Mouse (Mus musculus) gastrocnemius, postnatal 25 days (tissue): ENCODE data around the gene Hoxb9. TPM values are rescaled to one million over a fixed set of nuclear protein-coding genes. Genes with fewer than 3 reads are reported as not detected.
A peak's percentile ranks its signal among the peaks of the same experiment; 100 is the strongest.

Experiments used
- DNase-seq: peaks from one replicate; pipeline ENCODE4 v3.0.0; 2022
- total RNA-seq, 2 experiments: library from RNA; stranded (reverse); gene quantifications; 1 replicate in 1 of 2; 2 replicates in 1 of 2; pipeline ENCODE4 v1.2.3; 2021

Gene Hoxb9
- total RNA-seq, 2 experiments from 2014 or later = 0.15 to 0.19 TPM

GRCm38 (mm10) chr11:96267021-96267920, 4.0 kb upstream of the Hoxb9 start:
- DNase-seq = no peak

DNA sequence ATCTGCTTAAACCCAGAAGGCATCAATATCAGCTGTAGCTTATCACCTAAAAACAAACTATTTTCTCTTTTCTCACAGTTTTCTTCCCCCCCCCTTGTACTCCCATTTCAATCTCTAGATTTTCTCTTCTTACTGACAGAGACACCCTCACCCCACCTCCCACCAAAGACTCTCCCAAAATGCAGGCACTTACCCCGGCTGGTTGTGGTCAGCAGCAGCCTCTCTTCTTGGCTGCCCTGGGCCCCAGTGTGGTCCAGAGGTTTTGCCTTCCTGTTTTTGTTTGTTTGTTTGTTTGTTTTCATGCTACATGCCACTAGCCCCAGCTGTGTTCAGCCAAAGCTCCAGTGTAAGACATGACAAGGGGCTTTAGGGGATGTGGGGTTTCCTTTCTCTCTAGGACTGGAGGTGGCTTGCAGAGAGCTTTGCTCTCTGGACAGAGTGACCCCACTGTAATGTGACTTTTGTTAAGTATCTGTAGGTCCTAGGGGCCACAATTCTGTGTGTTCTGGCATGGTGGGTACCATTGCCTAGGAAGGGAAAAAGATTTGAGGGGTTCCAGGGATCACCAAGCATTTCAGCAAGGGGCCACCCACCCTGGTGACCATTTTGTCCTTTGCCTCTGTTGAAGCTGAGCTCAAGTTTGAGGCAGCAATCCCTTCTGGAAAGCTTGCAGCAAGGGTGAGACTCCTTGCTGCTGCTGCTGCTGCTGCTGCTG, 3.1 kb upstream of the Hoxb9 start:
- no peak for DNase-seq

GRCm38 (mm10) chr11:96269869-96270268, 1.4 kb upstream of the Hoxb9 start:
- no peak for DNase-seq

- no peak for DNase-seq
Observed at GRCm38 (mm10) chr11:96271541-96272011, 319 bp downstream of the Hoxb9 start.

DNA sequence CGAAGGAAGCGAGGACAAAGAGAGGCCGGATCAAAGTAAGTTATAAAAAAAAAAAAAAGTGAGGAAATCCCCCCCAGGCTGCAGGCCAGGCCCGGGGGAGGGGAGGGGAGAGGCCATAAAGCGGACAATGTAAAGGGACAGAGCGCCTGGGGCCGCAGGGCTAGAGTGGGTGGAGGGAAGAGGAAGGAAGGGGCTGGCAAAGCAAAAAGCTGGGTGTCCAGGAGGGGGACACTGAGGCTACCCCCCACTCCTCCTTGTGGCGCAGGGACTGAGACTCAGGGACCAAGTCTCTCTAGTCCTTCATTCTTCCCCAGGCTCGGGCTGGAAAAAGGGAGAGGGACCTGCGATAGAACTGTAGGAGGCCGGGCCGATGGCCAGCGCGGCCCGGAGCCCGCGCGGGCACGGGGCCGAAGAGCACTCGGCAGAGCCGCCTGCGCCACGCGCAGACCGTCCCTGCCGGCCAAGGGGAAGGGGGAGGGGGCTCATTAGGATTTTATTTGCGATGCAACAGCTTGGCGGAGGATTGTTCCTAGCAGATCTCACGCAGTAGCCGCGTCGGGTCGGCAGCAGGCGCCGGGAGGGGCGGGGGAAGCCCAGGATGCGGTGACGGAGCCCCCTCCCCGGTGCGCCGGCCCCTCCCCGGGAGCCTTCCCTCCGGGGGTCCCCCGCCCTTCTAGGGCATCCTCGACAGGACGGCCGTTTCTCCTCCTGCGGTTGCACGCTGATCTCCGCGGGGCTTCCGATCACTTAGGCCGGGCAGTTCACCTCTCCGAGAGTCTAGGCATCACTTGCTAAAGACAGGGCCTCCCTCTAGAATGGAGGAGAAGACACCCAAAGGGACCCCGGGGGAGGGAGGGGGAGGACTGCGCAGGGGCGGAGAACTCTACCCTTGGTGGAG, 1.0 kb downstream of the Hoxb9 start:
- no peak for DNase-seq

DNA sequence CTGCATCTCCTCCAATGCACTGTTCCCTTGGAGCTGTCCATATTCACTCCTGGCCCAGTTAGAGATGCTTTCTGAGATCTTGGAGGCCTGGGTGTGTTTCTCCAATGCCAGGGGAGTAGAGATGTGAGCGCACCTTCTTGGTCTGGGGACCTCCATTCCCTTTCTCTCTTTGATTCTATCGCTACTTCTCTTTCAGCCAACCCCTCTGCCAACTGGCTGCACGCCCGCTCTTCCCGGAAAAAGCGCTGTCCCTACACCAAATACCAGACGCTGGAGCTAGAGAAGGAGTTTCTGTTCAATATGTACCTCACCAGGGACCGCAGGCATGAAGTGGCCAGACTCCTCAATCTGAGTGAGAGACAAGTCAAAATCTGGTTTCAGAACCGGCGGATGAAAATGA, 3.2 kb downstream of the Hoxb9 start:
- no peak for DNase-seq

- no peak for DNase-seq
Observed at GRCm38 (mm10) chr11:96275896-96276295, 4.6 kb downstream of the Hoxb9 start.

DNA sequence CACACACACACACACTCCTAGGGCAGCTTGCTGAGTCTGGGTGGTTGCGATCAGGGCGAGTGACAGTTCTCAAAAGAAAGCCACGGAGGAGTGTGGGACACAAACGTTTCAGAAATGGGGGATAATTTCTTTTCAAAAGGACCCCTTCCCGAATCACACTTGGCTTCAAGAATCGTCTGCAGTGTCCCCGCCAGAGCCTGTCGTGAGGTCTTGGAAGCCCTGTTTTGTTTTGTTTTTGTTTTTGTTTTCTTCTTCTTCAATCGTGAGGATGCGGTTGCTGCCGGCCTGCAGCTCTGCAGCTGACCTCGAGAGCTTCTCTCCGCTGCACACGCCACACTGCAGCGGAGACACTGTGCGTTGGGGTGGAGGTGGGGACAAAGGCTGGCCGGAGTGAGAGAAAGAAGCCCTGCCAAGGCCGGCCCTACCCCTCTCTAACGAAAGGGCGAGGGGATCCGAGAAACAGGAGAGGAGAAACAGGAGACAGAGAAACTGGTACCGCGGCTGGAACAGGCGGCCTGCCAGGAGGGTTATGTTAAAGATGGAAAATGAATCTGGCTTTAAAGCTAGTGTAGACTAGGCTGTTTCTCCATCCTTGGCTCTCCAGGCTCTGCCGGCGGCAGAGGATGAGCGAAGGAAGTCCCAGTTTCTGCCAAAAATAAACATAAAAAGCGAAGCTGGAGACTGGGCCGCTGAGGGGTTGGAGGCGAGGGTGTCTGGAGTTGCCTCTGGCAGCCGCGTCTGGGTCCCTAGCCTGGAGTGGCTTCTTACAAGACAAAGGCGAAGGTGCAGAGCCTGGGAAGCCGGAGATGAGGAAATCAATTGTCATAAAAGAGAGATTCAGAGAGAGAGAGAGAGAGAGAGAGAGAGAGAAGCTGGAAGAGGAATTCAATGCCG, 6.1 kb downstream of the Hoxb9 start:
- DNase-seq = no peak

- no peak for DNase-seq
Observed at GRCm38 (mm10) chr11:96278324-96278723, 7.1 kb downstream of the Hoxb9 start.

DNA sequence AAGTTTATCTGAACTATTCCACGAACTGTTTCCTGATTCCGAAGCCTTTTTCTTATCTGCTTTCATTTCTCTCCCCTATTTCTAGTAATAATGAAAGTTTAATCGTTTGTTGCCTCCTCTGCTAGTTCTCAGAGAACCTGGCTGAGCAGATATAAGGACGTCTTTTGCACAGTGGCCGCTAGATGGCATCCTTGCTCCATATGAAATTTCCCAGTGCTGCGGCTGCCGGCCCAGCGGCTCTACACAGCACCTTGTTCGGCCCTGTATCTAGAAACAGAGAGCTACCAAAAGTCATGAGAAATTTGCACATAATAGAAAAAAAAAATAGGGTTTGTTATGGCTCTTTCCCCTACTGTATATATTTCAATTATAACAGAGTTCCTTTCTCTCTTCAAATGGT, 7.5 kb downstream of the Hoxb9 start:
- DNase-seq = peak; percentile 56

GRCm38 (mm10) chr11:96279421-96280233, 8.4 kb downstream of the Hoxb9 start:
- DNase-seq = no peak

DNA sequence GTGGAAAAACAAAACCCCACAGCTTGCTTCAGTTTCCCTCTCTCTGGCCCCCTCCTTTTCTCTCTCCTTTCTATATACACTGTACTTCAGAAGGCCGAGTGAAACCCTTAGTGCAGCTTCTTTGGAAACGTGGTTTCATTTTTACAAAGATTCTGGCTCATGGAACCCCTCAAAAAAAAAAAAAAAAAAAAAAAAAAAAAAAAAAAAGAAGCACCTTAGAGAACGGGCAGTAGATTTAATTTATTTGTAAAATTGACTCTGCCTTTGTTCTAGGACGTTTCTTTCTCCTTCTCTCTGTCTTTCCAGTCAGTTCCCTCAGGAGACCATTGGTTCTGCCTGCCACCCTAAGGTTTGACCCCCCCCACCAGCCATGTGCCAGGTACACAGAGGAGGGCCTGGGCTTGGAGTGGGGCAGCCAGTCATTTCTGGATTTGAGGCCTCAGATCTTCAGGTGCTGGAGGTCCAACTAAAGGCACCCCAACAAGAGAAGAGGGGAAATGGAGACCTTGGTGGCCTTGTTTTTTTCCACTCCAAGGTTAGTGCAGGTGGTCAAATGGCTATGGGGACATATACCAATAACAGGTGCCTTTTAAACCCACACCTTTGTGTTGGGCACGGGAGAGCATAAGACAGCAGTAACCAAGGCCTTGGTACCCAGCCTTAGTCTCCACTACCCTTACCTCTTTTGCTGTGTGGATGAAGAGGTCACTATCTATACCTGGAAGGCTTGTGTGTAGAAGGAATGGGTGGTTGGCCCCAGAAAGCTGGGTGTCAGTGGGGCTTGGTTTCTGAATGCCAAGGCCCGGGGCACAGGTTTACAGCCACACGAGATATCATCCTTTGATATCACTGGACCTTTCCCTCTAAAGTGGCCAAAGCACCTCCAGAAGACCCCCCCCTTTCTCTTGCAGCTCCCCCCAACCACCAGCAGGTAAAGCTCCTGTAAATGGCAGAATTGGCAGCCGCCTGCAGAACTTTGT, 9.4 kb downstream of the Hoxb9 start:
- no peak for DNase-seq

- DNase-seq = no peak
Observed at GRCm38 (mm10) chr11:96281396-96281795, 10.1 kb downstream of the Hoxb9 start.

- DNase-seq = no peak
Observed at GRCm38 (mm10) chr11:96281855-96282570, 10.8 kb downstream of the Hoxb9 start, which contains the start of gene Hoxb8. Gene Hoxb8 (plus strand): TSS chr11:96281905.

DNA sequence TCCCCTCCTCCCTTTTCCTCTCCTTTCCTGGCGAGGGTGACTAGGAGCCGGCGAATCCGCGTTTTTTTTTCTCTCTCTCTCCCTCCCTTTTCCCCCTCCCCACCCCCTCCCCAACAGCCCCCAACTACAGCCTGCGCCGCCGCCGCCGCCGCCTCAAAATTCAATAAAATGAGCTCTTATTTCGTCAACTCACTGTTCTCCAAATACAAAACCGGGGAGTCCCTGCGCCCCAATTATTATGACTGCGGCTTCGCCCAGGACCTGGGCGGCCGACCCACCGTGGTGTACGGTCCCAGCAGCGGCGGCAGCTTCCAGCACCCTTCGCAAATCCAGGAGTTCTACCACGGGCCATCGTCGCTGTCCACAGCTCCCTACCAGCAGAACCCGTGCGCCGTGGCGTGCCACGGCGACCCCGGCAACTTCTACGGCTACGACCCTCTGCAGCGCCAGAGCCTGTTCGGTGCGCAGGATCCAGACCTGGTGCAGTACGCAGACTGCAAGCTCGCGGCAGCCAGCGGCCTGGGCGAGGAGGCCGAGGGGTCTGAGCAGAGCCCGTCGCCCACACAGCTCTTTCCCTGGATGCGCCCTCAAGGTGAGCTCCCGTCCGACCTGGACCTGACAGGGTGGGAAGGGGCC, 11.7 kb downstream of the Hoxb9 start:
- DNase-seq = no peak

DNA sequence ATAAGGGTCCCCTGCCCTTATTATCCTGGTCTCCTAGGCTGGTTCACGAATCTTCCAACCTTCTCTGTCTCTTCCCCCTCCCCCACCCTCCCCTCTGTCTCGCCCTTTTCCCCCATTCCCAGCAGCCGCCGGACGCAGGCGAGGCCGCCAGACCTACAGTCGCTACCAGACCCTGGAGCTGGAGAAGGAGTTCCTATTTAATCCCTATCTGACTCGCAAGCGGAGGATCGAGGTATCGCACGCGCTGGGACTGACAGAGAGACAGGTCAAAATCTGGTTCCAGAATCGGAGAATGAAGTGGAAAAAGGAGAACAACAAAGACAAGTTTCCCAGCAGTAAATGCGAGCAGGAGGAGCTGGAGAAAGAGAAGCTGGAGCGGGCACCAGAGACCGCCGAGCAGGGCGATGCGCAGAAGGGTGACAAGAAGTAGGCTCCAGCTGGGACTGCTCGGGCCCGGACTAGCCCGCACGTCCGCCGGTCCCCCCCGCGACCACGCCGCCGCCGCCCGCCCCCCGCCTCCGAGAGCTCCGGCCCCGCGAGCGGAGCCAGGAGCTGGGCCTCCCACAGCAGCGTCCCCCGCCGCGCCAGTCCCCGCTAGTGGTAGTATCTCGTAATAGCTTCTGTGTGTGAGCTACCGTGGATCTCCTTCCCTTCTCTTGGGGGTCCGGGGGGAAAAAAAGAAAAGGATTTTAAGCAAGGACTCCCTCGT, 12.9 kb downstream of the Hoxb9 start:
- DNase-seq = no peak
